Mouse (Mus musculus): ENCODE results near the gene Bhlhe41. TPM values are rescaled to one million over a fixed set of nuclear protein-coding genes. Genes with fewer than 3 reads are reported as not detected.

Gene Bhlhe41
- total RNA-seq, 2 experiments from 2014 or later, result 24.7 to 36.4 TPM

GRCm38 (mm10) chr6:145872010-145872409 lies 6.7 kb upstream of the Bhlhe41 start:
- no peak for DNase-seq

- DNase-seq, result no peak
Observed at GRCm38 (mm10) chr6:145870991-145871390, 5.6 kb upstream of the Bhlhe41 start.

GRCm38 (mm10) chr6:145867111-145867510 lies 1.8 kb upstream of the Bhlhe41 start:
- no peak for DNase-seq

- peak; percentile 96 for DNase-seq
Observed at GRCm38 (mm10) chr6:145865886-145866851, 811 bp upstream of the Bhlhe41 start.

- DNase-seq, result no peak
Observed at GRCm38 (mm10) chr6:145864171-145864570, 1.2 kb downstream of the Bhlhe41 start.

- DNase-seq, result peak; percentile 81
Observed at GRCm38 (mm10) chr6:145863065-145863971, 2.0 kb downstream of the Bhlhe41 start.

GRCm38 (mm10) chr6:145862739-145863064 lies 2.7 kb downstream of the Bhlhe41 start:
- no peak for DNase-seq

GRCm38 (mm10) chr6:145862321-145862720 lies 3.0 kb downstream of the Bhlhe41 start:
- DNase-seq, result no peak

GRCm38 (mm10) chr6:145861462-145862227 lies 3.7 kb downstream of the Bhlhe41 start:
- DNase-seq, result no peak

- no peak for DNase-seq
Observed at GRCm38 (mm10) chr6:145860350-145860749, 5.0 kb downstream of the Bhlhe41 start.

GRCm38 (mm10) chr6:145858414-145858813 lies 6.9 kb downstream of the Bhlhe41 start:
- no peak for DNase-seq

GRCm38 (mm10) chr6:145857428-145857827 lies 7.9 kb downstream of the Bhlhe41 start:
- no peak for DNase-seq

- peak; percentile 97 for DNase-seq
Observed at GRCm38 (mm10) chr6:145855720-145856551, 9.4 kb downstream of the Bhlhe41 start.

GRCm38 (mm10) chr6:145854756-145855155 lies 10.6 kb downstream of the Bhlhe41 start:
- DNase-seq, result no peak

- DNase-seq, result no peak
Observed at GRCm38 (mm10) chr6:145853356-145854079, 11.8 kb downstream of the Bhlhe41 start.

GRCm38 (mm10) chr6:145852708-145853107 lies 12.7 kb downstream of the Bhlhe41 start:
- DNase-seq, result no peak

GRCm38 (mm10) chr6:145851956-145852355 lies 13.4 kb downstream of the Bhlhe41 start:
- DNase-seq, result no peak

- peak; percentile 78 for DNase-seq
Observed at GRCm38 (mm10) chr6:145850789-145851188, 14.6 kb downstream of the Bhlhe41 start.

- no peak for DNase-seq
Observed at GRCm38 (mm10) chr6:145847661-145848060, 17.7 kb downstream of the Bhlhe41 start.

- no peak for DNase-seq
Observed at GRCm38 (mm10) chr6:145846948-145847347, 18.4 kb downstream of the Bhlhe41 start.
